8 mouse cellular contexts compared by ENCODE assay signal in the genomic region with DNA sequence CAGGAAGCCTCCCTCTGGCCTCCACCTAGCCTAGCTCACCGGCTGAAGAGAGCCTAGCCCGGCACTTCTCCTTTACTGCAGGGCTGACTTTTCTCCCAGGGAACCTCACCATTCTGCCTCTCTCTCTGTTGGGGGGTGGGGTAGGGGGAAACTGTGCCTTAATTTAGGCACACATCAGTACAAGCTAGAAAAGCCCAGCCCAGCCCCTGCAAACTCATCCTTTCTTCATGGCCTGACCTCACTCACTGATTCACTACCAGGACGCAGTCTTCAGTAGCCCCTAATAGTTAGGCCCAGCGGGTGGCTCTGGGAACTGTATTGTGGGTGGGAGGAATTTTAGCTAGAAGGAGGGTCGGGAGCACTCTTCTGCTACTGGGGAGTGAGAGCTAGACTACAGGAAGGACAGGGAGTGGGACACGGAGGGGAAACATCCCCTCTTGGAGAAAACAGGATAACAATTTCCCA. TPM values are rescaled to one million over a fixed set of nuclear protein-coding genes. Genes with fewer than 3 reads are reported as not detected.
DNase-seq lines count a peak whose midpoint lies in the region; ATAC-seq and TF ChIP-seq lines count a peak whose summit lies in the region.

No protein-coding gene starts in this region.

- H3K27ac ChIP-seq in heart, embryonic 10.5 days: peak overlapping the region; percentile 95
- peak overlapping the region; percentile 55 for H3K27ac ChIP-seq in bone marrow, adult 2 months (ENCODE audit: control insufficient read depth, insufficient read depth, low read depth, low read length, poor library complexity)
- peak overlapping the region; percentile 87 for H3K27ac ChIP-seq in hindbrain, embryonic 12.5 days
- peak overlapping the region; percentile 77 for H3K27ac ChIP-seq in midbrain, embryonic 10.5 days (replicated peaks)

- DNase-seq in heart, embryonic 10.5 days (ENCODE audit: low spot score): no peak
- DNase-seq in heart, adult 11 months: no peak
- no peak for DNase-seq in midbrain, embryonic 10.5 days (ENCODE audit: low spot score)
- DNase-seq in frontal cortex, adult 2 months (ENCODE audit: extremely low spot score in 1 of 2, low spot score in 1 of 2): no peak
- DNase-seq in kidney, postnatal 14 days: no peak
- DNase-seq in cerebellum, adult 8-10 months: no peak

- no peak for ATAC-seq in hindbrain, embryonic 12.5 days (ENCODE audit: low FRiP score)

- H3K9me3 ChIP-seq in heart, embryonic 10.5 days: no peaks in the 10 kb centered on the region
- no peaks in the 10 kb centered on the region for H3K9me3 ChIP-seq in hindbrain, embryonic 12.5 days (replicated peaks)
- H3K9me3 ChIP-seq in midbrain, embryonic 10.5 days (replicated peaks): no peaks in the 10 kb centered on the region

- peaks cover 17% of the 10 kb centered on the region for H3K36me3 ChIP-seq in heart, embryonic 10.5 days
- no peaks in the 10 kb centered on the region for H3K36me3 ChIP-seq in hindbrain, embryonic 12.5 days
- no peaks in the 10 kb centered on the region for H3K36me3 ChIP-seq in midbrain, embryonic 10.5 days

- H3K4me3 ChIP-seq in heart, embryonic 10.5 days: peak overlapping the region; percentile 52
- H3K4me3 ChIP-seq in bone marrow, adult 2 months (replicated peaks; ENCODE audit: control insufficient read depth, low read depth, low read length): no peak overlapping the region
- no peak overlapping the region for H3K4me3 ChIP-seq in hindbrain, embryonic 12.5 days
- H3K4me3 ChIP-seq in midbrain, embryonic 10.5 days: peak overlapping the region; percentile 9; the same call in 1 of the 2 replicates

- 11% methylated on average over 6 of the region's 6 CpGs for WGBS in heart, embryonic 10.5 days
- WGBS in bone marrow, adult 2 months: 30% methylated on average over 6 of the region's 6 CpGs
- WGBS in hindbrain, embryonic 12.5 days: 14% methylated on average over 6 of the region's 6 CpGs
- 19% methylated on average over 6 of the region's 6 CpGs for WGBS in midbrain, embryonic 10.5 days

- no peaks in the 10 kb centered on the region for H3K27me3 ChIP-seq in heart, embryonic 10.5 days (ENCODE audit: insufficient read depth, poor library complexity, severe bottlenecking)
- H3K27me3 ChIP-seq in hindbrain, embryonic 12.5 days: no peaks in the 10 kb centered on the region
- H3K27me3 ChIP-seq in midbrain, embryonic 10.5 days (ENCODE audit: low read depth, poor library complexity, severe bottlenecking): no peaks in the 10 kb centered on the region

- H3K9ac ChIP-seq in hindbrain, embryonic 12.5 days: peak overlapping the region; percentile 44; the same call in 1 of the 2 replicates

- peaks cover 91% of the 10 kb centered on the region for H3K4me1 ChIP-seq in heart, embryonic 10.5 days
- H3K4me1 ChIP-seq in bone marrow, adult 2 months (ENCODE audit: control insufficient read depth, insufficient read depth, low read length): peaks cover 24% of the 10 kb centered on the region
- peaks cover 88% of the 10 kb centered on the region for H3K4me1 ChIP-seq in hindbrain, embryonic 12.5 days
- H3K4me1 ChIP-seq in midbrain, embryonic 10.5 days: peaks cover 88% of the 10 kb centered on the region

- TF ChIP-seq CTCF in bone marrow, adult 2 months (IDR thresholded peaks at IDR 0.05; ENCODE audit: control insufficient read depth, insufficient read depth, low read length): no peak

- peak overlapping the region; percentile 25 for H3K4me2 ChIP-seq in hindbrain, embryonic 12.5 days (replicated peaks)

- no peak for TF ChIP-seq POLR2A in bone marrow, adult 2 months (IDR thresholded peaks at IDR 0.05; ENCODE audit: borderline replicate concordance, control insufficient read depth, low read depth, low read length)

RNA-seq across cellular contexts. Expression of a gene that starts 7.4 kb away (rescaled TPM):
- 35.8 and 47.3 TPM in 2 replicates for polyA plus RNA-seq in heart, embryonic 10.5 days (2016; fragmentation: Nextera tagmentation; extraction: Ambion mirVana)
- polyA plus RNA-seq in bone marrow, adult 2 months (2011; ENCODE audit: insufficient read depth, insufficient read length, low replicate concordance, missing spikeins): 39.7 and 64.7 TPM in 2 replicates
- 17.7 and 20.7 TPM in 2 replicates for polyA plus RNA-seq in hindbrain, embryonic 12.5 days (2016; fragmentation: Nextera tagmentation; extraction: Ambion mirVana)
- polyA plus RNA-seq in midbrain, embryonic 10.5 days (2016; fragmentation: Nextera tagmentation; extraction: Ambion mirVana): 8.2 and 11.0 TPM in 2 replicates
- polyA plus RNA-seq in frontal cortex, adult 2 months (2012; rRNA removed): 137 and 138 TPM in 2 replicates

Comparison
In these comparisons a context has a peak if more than half of its experiments do, and no peak if none do; other contexts are left out.
1. H3K4me3 ChIP-seq: peak in heart, embryonic 10.5 days (single experiment) and midbrain, embryonic 10.5 days (single experiment); none in bone marrow, adult 2 months (single experiment) and hindbrain, embryonic 12.5 days (single experiment).
2. Peak in every context shown above with its lines, with median percentiles within 50 percentile points of each other: H3K27ac ChIP-seq.